Mouse (Mus musculus) limb, embryonic 11.5 days (tissue): ENCODE measurements at regions not wholly inside any gene's neighbourhood (a gene's known extent, or its start where the extent isn't known, plus 50 kb on each side); places are given as distances from the start of the nearest gene placed in this dataset.

Experiments
- ATAC-seq: fragments of 200-750 bp; cut with Nextera tagmentation; 2 replicates; pipeline ENCODE4 v1.8.0; 2017; ENCODE audit warnings: low read depth; ENCODE audit not compliant: insufficient number of reproducible peaks, low FRiP score, low TSS enrichment
- DNase-seq: peaks from one replicate; pipeline ENCODE4 v3.0.0-alpha.2; 2015; ENCODE audit warnings: low spot score
- H3K27ac ChIP-seq: fragments of 300-500 bp; sonication (generic); replicated peaks from 2 replicates; pipeline ENCODE4 v1.5.1; 2014; ENCODE audit warnings: low read depth, mild to moderate bottlenecking, low read length
- H3K27me3 ChIP-seq: fragments of 300-500 bp; sonication (generic); 2 replicates; pipeline ENCODE4 v1.6.1; 2014; ENCODE audit warnings: mild to moderate bottlenecking, low read length, mixed read lengths; ENCODE audit not compliant: control insufficient read depth, insufficient read depth
- H3K36me3 ChIP-seq: fragments of 300-500 bp; sonication (generic); 2 replicates; pipeline ENCODE4 v1.6.1; 2014; ENCODE audit warnings: mild to moderate bottlenecking, low read length, moderate library complexity, mixed read lengths; ENCODE audit not compliant: control insufficient read depth, insufficient read depth
- H3K4me1 ChIP-seq: fragments of 300-500 bp; sonication (generic); 2 replicates; pipeline ENCODE4 v1.6.1; 2014; ENCODE audit warnings: low read length, mixed read lengths; ENCODE audit not compliant: control insufficient read depth, insufficient read depth
- H3K4me2 ChIP-seq: fragments of 300-500 bp; sonication (generic); 2 replicates; pipeline ENCODE4 v1.6.1; 2014; ENCODE audit warnings: low read depth, mild to moderate bottlenecking, moderate library complexity; ENCODE audit not compliant: severe bottlenecking
- H3K4me3 ChIP-seq: fragments of 300-500 bp; sonication (generic); 2 replicates; pipeline ENCODE4 v1.5.1; 2014; ENCODE audit warnings: low read depth, low read length
- H3K9ac ChIP-seq: fragments of 300-500 bp; sonication (generic); 2 replicates; pipeline ENCODE4 v1.6.1; 2014; ENCODE audit warnings: mild to moderate bottlenecking, low read length
- H3K9me3 ChIP-seq: fragments of 300-500 bp; sonication (generic); 2 replicates; pipeline ENCODE4 v1.6.1; 2016; ENCODE audit warnings: low read length; ENCODE audit not compliant: control insufficient read depth
- WGBS: fragments of 180-500 bp; shearing (Covaris S2); extraction: QIAGEN DNeasy Blood & Tissue Kit; methylation state at CpG from one replicate; pipeline ENCODE4 v1.1.7; 2014; 5-methylcytosine and 5-hydroxymethylcytosine counted together

DNA sequence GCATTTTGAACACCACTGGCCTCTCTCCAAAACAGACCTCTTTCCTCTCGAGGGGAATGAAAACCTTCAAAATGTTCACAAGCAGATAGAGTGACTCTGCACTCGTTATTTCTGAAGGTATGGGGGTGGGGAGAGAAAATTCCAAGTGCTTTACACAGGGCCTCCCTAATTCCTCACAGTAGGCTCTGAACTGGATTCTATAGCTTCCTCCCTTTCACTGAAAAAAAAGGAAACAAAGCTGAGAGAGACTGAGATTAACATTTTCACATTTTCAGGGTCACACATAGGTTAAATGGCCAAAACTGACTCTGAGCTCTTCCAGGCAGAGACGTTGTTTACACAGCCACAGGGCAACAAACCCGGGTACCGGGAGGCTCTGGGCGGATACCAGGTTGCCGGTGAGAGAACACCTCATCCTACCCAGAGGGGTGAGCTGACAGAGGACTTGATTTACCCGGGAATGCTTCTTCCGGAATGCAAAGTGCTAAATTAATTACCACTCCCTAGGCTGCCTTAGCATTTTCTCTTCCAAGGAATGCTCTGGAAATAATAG, 98.5 kb downstream of the Tmco5 start:
- DNase-seq (peak; percentile 46), ATAC-seq (no peak)
- Histone ChIP-seq H3K4me1 (peaks cover 37% of the 10 kb centered on the region), H3K9ac (0 out of 2 replicates have a peak overlapping the region, but pooled peaks have one; percentile 2), H3K36me3 (no peaks in the 10 kb centered on the region), H3K27me3 (no peaks in the 10 kb centered on the region), H3K4me3 (no peak overlapping the region), H3K27ac (peak overlapping the region; percentile 99), H3K9me3 (no peaks in the 10 kb centered on the region), H3K4me2 (peak overlapping the region; percentile 66; the same call in 1 of the 2 replicates)
- whole genome bisulfite sequencing, result 5% methylated on average over 9 of the region's 9 CpGs

DNA sequence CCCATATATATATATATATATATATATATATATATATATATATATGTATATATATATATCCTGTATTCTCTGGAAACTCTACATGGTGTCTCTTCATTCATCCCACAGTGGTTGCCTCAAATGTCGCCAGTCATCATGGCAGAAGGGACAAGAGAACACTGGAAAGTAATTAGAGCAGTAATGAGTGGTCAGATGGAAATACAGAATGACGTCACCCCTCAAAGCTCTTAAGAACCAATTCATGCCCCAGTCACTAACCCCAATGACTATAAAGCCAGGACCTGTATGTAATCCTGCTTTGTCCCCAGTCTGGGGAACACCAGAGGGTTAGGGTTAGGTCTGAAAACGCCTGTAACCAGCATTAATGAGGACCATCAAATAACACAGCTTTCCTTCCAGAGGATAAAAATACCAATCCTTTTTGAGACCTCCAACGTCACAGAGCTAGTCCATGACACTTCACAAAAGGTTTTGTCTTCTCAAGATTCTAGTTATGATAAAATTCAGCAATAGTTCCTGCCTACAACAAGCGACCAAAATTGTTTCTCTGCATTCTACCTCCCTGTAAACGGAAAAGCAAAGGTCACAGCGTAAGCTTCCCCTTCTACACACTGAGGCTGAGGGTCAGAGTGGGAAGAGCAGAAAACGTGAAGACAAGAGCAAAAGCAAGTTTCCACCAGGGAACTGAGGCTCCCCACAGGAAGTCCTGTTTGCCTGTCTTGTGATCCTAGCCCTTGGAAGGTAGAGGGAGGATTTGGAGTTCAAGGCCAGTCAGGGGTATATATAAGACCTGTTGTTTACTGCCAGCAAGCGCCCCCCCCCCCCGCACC, 99.5 kb downstream of the Tmco5 start:
- ATAC-seq (no peak), DNase-seq (no peak)
- no peaks in the 10 kb centered on the region for H3K9me3 ChIP-seq
- no peaks in the 10 kb centered on the region for H3K27me3 ChIP-seq
- no peak overlapping the region for H3K4me3 ChIP-seq
- 52% methylated on average over 10 of the region's 10 CpGs for WGBS
- H3K4me2 ChIP-seq, result no peak overlapping the region
- no peaks in the 10 kb centered on the region for H3K36me3 ChIP-seq
- peaks cover 34% of the 10 kb centered on the region for H3K4me1 ChIP-seq
- 0 out of 2 replicates have a peak overlapping the region, but pooled peaks have one; percentile 14 for H3K27ac ChIP-seq
- no peak overlapping the region for H3K9ac ChIP-seq

DNA sequence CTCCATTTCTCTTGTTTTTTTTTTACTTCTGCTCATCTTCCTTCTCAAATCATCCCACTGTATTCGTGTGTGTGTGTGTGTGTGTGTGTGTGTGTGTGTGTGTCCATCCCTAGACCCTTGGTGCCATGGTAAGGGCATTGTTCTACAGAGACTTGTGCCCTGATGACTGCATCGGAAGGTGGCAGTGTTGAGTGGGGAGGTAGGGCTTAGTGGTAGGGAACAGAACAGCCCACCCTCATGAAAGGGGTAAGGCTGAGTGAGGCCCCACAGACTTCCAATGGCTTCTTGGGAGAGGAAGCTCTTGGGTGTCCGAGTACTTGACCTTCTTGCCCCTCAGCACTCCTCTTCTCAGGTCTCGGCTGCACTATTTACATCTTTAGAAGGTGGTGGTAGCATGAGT, 100.3 kb downstream of the Tmco5 start:
- no peak overlapping the region for H3K4me3 ChIP-seq
- DNase-seq, result no peak
- no peak overlapping the region for H3K27ac ChIP-seq

DNA sequence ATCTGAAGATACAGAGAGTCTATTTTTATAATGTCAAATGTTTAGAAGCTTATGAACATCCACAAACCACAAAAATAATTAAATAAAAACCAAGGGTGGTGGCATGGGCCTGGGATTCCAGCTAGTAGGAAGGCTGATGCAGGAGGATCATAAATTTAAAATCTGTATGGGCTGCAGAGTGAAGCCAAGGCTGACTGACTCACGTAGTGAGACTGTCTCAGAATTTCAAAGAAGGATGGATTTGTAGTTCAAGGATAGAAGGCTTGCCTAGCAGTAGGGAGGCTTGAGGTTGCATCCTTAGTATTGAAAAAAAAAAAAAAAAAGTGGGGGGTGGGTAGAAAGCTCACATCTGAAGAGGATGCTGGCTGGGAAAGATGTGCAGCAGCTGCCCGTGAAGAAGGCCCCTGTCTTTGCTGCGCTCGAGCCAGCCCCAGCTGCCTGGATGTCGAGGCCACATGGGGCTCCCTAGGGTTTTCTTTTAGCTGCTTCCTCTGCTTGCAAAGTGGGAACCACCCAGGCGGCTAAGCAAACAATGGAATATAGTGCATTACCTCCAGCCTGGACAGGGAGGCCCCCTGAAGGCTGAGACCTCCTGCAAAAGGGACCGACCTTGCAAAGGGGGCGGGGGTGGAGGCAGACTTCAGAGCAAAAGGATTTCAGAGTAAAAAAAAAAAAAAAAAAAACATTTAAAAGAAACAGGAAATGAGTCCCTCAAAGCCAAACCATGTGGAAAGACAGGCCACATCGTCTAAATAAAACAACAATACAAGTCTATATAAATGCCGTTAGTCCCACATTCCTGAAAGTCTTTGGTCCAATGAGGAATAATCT, 101.3 kb downstream of the Tmco5 start:
- peaks cover 26% of the 10 kb centered on the region for H3K4me1 ChIP-seq
- no peak overlapping the region for H3K4me2 ChIP-seq
- no peak overlapping the region for H3K9ac ChIP-seq
- no peak overlapping the region for H3K4me3 ChIP-seq
- no peaks in the 10 kb centered on the region for H3K9me3 ChIP-seq
- H3K36me3 ChIP-seq, result no peaks in the 10 kb centered on the region
- no peaks in the 10 kb centered on the region for H3K27me3 ChIP-seq
- peak overlapping the region; percentile 16 for H3K27ac ChIP-seq
- DNase-seq (peak; percentile 60), ATAC-seq (no peak; the same call in 1 of the 2 replicates)
- 6% methylated on average over 10 of the region's 10 CpGs for WGBS

More for the DNA sequence above, 100.3 kb downstream of the Tmco5 start:
- Histone ChIP-seq H3K9me3 (no peaks in the 10 kb centered on the region), H3K4me1 (peaks cover 26% of the 10 kb centered on the region), H3K27me3 (no peaks in the 10 kb centered on the region), H3K9ac (no peak overlapping the region), H3K36me3 (no peaks in the 10 kb centered on the region), H3K4me2 (no peak overlapping the region)
- WGBS, result 53% methylated on average over 4 of the region's 4 CpGs
- ATAC-seq, result no peak

DNA sequence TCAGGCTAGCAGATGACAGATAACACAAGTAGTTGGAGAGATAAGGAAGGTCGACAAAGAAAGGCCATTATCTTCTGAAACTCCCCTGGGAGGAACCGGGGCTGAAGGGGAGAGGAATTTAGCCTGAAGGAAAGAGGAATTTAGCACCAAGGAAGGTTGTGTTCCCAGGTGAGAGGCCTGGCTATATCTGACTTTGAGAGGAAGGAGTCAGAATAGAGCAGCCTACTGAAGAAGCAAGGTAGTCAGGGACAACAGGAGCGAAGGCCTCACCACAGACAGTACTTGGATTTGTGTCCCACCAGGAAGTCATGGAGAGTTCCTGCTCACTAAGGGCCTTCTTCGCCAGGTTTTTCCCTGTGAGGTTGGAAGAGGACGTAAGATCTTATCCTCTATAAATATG, 102.2 kb downstream of the Tmco5 start:
- DNase-seq (no peak), ATAC-seq (no peak)
- no peaks in the 10 kb centered on the region for H3K36me3 ChIP-seq
- no peaks in the 10 kb centered on the region for H3K9me3 ChIP-seq
- peaks cover 22% of the 10 kb centered on the region for H3K4me1 ChIP-seq
- H3K4me3 ChIP-seq, result no peak overlapping the region
- no peak overlapping the region for H3K4me2 ChIP-seq
- 48% methylated on average over 5 of the region's 5 CpGs for WGBS
- 0 out of 2 replicates have a peak overlapping the region, but pooled peaks have one; percentile 23 for H3K27ac ChIP-seq
- no peak overlapping the region for H3K9ac ChIP-seq
- no peaks in the 10 kb centered on the region for H3K27me3 ChIP-seq

DNA sequence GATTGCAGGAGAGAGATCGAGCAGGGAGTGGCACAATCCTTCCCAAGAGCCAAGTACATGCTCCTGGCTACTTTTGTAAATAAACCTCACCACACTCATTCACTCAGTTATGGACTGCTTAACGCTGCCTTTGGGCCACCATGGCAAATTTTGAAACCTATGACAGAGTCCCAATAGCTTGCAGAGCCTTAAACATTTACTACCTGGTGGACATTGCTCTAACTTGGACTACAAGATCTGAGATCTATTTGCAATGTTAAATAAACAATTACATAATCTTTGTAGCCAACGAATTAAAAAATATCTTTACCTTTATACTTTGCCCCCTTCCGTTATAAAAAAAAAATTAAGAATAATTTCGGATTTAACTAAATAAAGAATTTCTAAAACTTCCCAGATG, 104.9 kb downstream of the Tmco5 start:
- Histone ChIP-seq H3K9ac (no peak overlapping the region), H3K4me2 (no peak overlapping the region), H3K27me3 (no peaks in the 10 kb centered on the region), H3K9me3 (no peaks in the 10 kb centered on the region), H3K4me3 (no peak overlapping the region), H3K27ac (no peak overlapping the region), H3K36me3 (no peaks in the 10 kb centered on the region), H3K4me1 (peaks cover 8% of the 10 kb centered on the region; the same call in 1 of the 2 replicates)
- 86% methylated on average over 5 of the region's 5 CpGs for WGBS
- DNase-seq, result no peak
- ATAC-seq, result no peak

DNA sequence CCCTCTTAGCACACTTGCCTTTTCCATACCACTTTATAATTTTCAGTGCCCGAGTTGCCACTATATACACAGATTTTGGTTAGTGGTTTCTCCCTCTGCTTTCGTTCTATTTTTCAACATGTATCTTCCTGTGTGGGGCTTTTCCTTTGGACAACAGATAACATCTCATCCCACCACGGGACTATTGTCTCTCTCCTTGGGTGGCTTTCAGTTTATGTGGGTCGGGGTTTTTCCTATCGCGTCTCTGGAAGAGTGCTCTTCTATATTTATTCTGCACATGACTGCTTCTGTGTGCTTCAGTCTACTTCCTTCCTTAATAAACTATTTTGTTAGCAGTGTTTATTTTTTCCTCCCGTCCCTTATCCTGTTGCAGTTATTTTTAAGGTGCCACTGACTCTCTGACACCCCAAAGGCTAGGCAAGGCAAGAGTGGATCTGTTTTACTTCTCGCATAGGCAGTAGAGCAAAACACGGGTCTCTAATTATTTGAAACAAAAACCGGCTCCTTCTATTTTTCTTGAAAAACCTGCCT, 105.4 kb downstream of the Tmco5 start:
- no peaks in the 10 kb centered on the region for H3K36me3 ChIP-seq
- H3K4me3 ChIP-seq, result no peak overlapping the region
- WGBS, result 85% methylated on average over 10 of the region's 10 CpGs
- DNase-seq, result no peak
- peaks cover 6% of the 10 kb centered on the region; the same call in 1 of the 2 replicates for H3K4me1 ChIP-seq
- H3K9me3 ChIP-seq, result no peaks in the 10 kb centered on the region
- no peak overlapping the region for H3K27ac ChIP-seq
- no peak overlapping the region for H3K9ac ChIP-seq
- H3K4me2 ChIP-seq, result no peak overlapping the region
- H3K27me3 ChIP-seq, result no peaks in the 10 kb centered on the region
- ATAC-seq, result no peak

DNA sequence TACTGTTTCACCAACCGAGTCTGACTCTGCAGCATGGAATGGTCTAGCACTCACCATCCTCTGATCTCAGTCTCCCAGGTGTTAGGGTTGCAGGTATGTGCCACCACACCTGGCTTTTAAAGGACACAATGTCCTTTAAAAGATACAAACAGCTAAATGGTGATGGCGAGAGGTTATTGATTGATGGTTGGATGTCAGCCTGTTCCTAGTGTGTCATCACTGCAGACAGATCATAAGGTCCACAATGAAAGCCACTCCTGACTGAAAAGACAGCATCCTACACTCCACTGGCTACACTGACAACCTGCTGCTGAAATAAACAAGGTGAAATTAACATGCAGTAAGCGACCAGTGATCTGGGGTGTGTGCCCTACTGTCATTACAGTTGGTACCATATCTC, 106.1 kb downstream of the Tmco5 start:
- no peak overlapping the region for H3K4me3 ChIP-seq
- ATAC-seq, result no peak
- peaks cover 6% of the 10 kb centered on the region; the same call in 1 of the 2 replicates for H3K4me1 ChIP-seq
- H3K27me3 ChIP-seq, result no peaks in the 10 kb centered on the region
- H3K9ac ChIP-seq, result no peak overlapping the region
- 84% methylated on average over 3 of the region's 3 CpGs for WGBS
- no peaks in the 10 kb centered on the region for H3K36me3 ChIP-seq
- DNase-seq, result no peak
- no peak overlapping the region for H3K27ac ChIP-seq
- H3K9me3 ChIP-seq, result no peaks in the 10 kb centered on the region
- no peak overlapping the region for H3K4me2 ChIP-seq
